Mouse (Mus musculus): ENCODE results near the gene Shisa7. TPM values are rescaled to one million over a fixed set of nuclear protein-coding genes. Genes with fewer than 3 reads are reported as not detected.
"Not testable (repeated sequence)": the region's sequence is repeated elsewhere in the genome, so short reads cannot be mapped to it uniquely, and the experiment has no call there.

The Shisa7 gene
- polyA plus RNA-seq, 1 experiment from 2014 or later = 1.1 TPM

GRCm38 (mm10) chr7:4837639-4838038 lies 6.9 kb downstream of the Shisa7 start:
- H3K36me3 ChIP-seq (ENCODE audit: control insufficient read depth, insufficient read depth, low read length) = no peaks in the 10 kb centered on the region
- H3K27ac ChIP-seq (ENCODE audit: low read depth, low read length) = no peak overlapping the region
- H3K9ac ChIP-seq (ENCODE audit: low read depth, low read length) = no peak overlapping the region
- H3K4me2 ChIP-seq (replicated peaks; ENCODE audit: low read depth, low read length) = no peak overlapping the region
- H3K4me3 ChIP-seq (ENCODE audit: low read length) = no peak overlapping the region
- 18% methylated on average over 1 of the region's 1 CpGs for WGBS
- H3K27me3 ChIP-seq (ENCODE audit: control insufficient read depth, insufficient read depth, low read length) = peaks cover 50% of the 10 kb centered on the region
- ATAC-seq (ENCODE audit: low FRiP score, low TSS enrichment) = no peak
- no peaks in the 10 kb centered on the region for H3K9me3 ChIP-seq (ENCODE audit: control insufficient read depth, low read length)
- 0 out of 2 replicates have a peak, but pooled peaks cover 8% of the 10 kb centered on the region for H3K4me1 ChIP-seq (ENCODE audit: control insufficient read depth, insufficient read depth, low read length)

- no peaks in the 10 kb centered on the region for H3K9me3 ChIP-seq (ENCODE audit: control insufficient read depth, low read length)
- H3K9ac ChIP-seq (ENCODE audit: low read depth, low read length) = peak overlapping the region; percentile 58
- peak; percentile 93 for ATAC-seq (ENCODE audit: low FRiP score, low TSS enrichment)
- H3K4me3 ChIP-seq (ENCODE audit: low read length) = peak overlapping the region; percentile 50
- H3K4me1 ChIP-seq (ENCODE audit: control insufficient read depth, insufficient read depth, low read length) = 0 out of 2 replicates have a peak, but pooled peaks cover 6% of the 10 kb centered on the region
- H3K27ac ChIP-seq (ENCODE audit: low read depth, low read length) = peak overlapping the region; percentile 55; the same call in 1 of the 2 replicates
- H3K36me3 ChIP-seq (ENCODE audit: control insufficient read depth, insufficient read depth, low read length) = no peaks in the 10 kb centered on the region
- H3K4me2 ChIP-seq (replicated peaks; ENCODE audit: low read depth, low read length) = peak overlapping the region; percentile 79
- WGBS = under 1% methylated on average over 50 of the region's 51 CpGs
- peaks cover 41% of the 10 kb centered on the region for H3K27me3 ChIP-seq (ENCODE audit: control insufficient read depth, insufficient read depth, low read length)
Observed at GRCm38 (mm10) chr7:4836351-4836792, 8.1 kb downstream of the Shisa7 start.

GRCm38 (mm10) chr7:4835631-4836327 lies 8.7 kb downstream of the Shisa7 start:
- peak; percentile 17; the same call in 1 of the 2 replicates for ATAC-seq (ENCODE audit: low FRiP score, low TSS enrichment)
- Histone ChIP-seq H3K27ac (ENCODE audit: low read depth, low read length) (no peak overlapping the region), H3K4me3 (ENCODE audit: low read length) (peak overlapping the region; percentile 50), H3K4me1 (ENCODE audit: control insufficient read depth, insufficient read depth, low read length) (0 out of 2 replicates have a peak, but pooled peaks cover 6% of the 10 kb centered on the region), H3K4me2 (replicated peaks; ENCODE audit: low read depth, low read length) (peak overlapping the region; percentile 79), H3K27me3 (ENCODE audit: control insufficient read depth, insufficient read depth, low read length) (peaks cover 46% of the 10 kb centered on the region), H3K36me3 (ENCODE audit: control insufficient read depth, insufficient read depth, low read length) (no peaks in the 10 kb centered on the region), H3K9ac (ENCODE audit: low read depth, low read length) (peak overlapping the region; percentile 58), H3K9me3 (ENCODE audit: control insufficient read depth, low read length) (no peaks in the 10 kb centered on the region)
- WGBS = 7% methylated on average over 32 of the region's 34 CpGs

GRCm38 (mm10) chr7:4830476-4830875 lies 14.0 kb downstream of the Shisa7 start:
- whole genome bisulfite sequencing = 7% methylated on average over 12 of the region's 12 CpGs
- ATAC-seq (ENCODE audit: low FRiP score, low TSS enrichment) = no peak

GRCm38 (mm10) chr7:4825365-4825764 lies 19.1 kb downstream of the Shisa7 start:
- no peak for ATAC-seq (ENCODE audit: low FRiP score, low TSS enrichment)
- WGBS = 46% methylated on average over 4 of the region's 4 CpGs
- Histone ChIP-seq H3K4me3 (ENCODE audit: low read length) (no peak overlapping the region), H3K4me1 (ENCODE audit: control insufficient read depth, insufficient read depth, low read length) (no peaks in the 10 kb centered on the region), H3K27ac (ENCODE audit: low read depth, low read length) (no peak overlapping the region), H3K27me3 (ENCODE audit: control insufficient read depth, insufficient read depth, low read length) (peaks cover 4% of the 10 kb centered on the region; the same call in 1 of the 2 replicates), H3K36me3 (ENCODE audit: control insufficient read depth, insufficient read depth, low read length) (no peaks in the 10 kb centered on the region), H3K9me3 (ENCODE audit: control insufficient read depth, low read length) (no peaks in the 10 kb centered on the region), H3K9ac (ENCODE audit: low read depth, low read length) (no peak overlapping the region), H3K4me2 (replicated peaks; ENCODE audit: low read depth, low read length) (no peak overlapping the region)

More at GRCm38 (mm10) chr7:4830476-4830875, 14.0 kb downstream of the Shisa7 start:
- no peak overlapping the region for H3K27ac ChIP-seq (ENCODE audit: low read depth, low read length)
- no peak overlapping the region for H3K4me3 ChIP-seq (ENCODE audit: low read length)
- no peak overlapping the region for H3K4me2 ChIP-seq (replicated peaks; ENCODE audit: low read depth, low read length)
- H3K9ac ChIP-seq (ENCODE audit: low read depth, low read length) = no peak overlapping the region
- peaks cover 24% of the 10 kb centered on the region for H3K27me3 ChIP-seq (ENCODE audit: control insufficient read depth, insufficient read depth, low read length)
- H3K9me3 ChIP-seq (ENCODE audit: control insufficient read depth, low read length) = no peaks in the 10 kb centered on the region
- H3K4me1 ChIP-seq (ENCODE audit: control insufficient read depth, insufficient read depth, low read length) = no peaks in the 10 kb centered on the region
- no peaks in the 10 kb centered on the region for H3K36me3 ChIP-seq (ENCODE audit: control insufficient read depth, insufficient read depth, low read length)

GRCm38 (mm10) chr7:4822162-4822907 lies 22.2 kb downstream of the Shisa7 start:
- peak overlapping the region; percentile 62 for H3K27ac ChIP-seq (ENCODE audit: low read depth, low read length)
- 58% methylated on average over 6 of the region's 6 CpGs for WGBS
- H3K4me1 ChIP-seq (ENCODE audit: control insufficient read depth, insufficient read depth, low read length) = no peaks in the 10 kb centered on the region
- H3K4me2 ChIP-seq (replicated peaks; ENCODE audit: low read depth, low read length) = no peak overlapping the region
- no peak overlapping the region for H3K4me3 ChIP-seq (ENCODE audit: low read length)
- H3K9ac ChIP-seq (ENCODE audit: low read depth, low read length) = no peak overlapping the region
- no peak for ATAC-seq (ENCODE audit: low FRiP score, low TSS enrichment)
- H3K9me3 ChIP-seq (ENCODE audit: control insufficient read depth, low read length) = no peaks in the 10 kb centered on the region
- H3K36me3 ChIP-seq (ENCODE audit: control insufficient read depth, insufficient read depth, low read length) = no peaks in the 10 kb centered on the region
- H3K27me3 ChIP-seq (ENCODE audit: control insufficient read depth, insufficient read depth, low read length) = no peaks in the 10 kb centered on the region

GRCm38 (mm10) chr7:4821690-4822089 lies 22.8 kb downstream of the Shisa7 start:
- Histone ChIP-seq H3K4me1 (ENCODE audit: control insufficient read depth, insufficient read depth, low read length) (no peaks in the 10 kb centered on the region), H3K4me3 (ENCODE audit: low read length) (no peak overlapping the region), H3K4me2 (replicated peaks; ENCODE audit: low read depth, low read length) (no peak overlapping the region), H3K36me3 (ENCODE audit: control insufficient read depth, insufficient read depth, low read length) (no peaks in the 10 kb centered on the region), H3K27ac (ENCODE audit: low read depth, low read length) (0 out of 2 replicates have a peak overlapping the region, but pooled peaks have one; percentile 42), H3K9ac (ENCODE audit: low read depth, low read length) (no peak overlapping the region), H3K9me3 (ENCODE audit: control insufficient read depth, low read length) (no peaks in the 10 kb centered on the region), H3K27me3 (ENCODE audit: control insufficient read depth, insufficient read depth, low read length) (no peaks in the 10 kb centered on the region)
- WGBS = 78% methylated on average over 4 of the region's 4 CpGs
- ATAC-seq (ENCODE audit: low FRiP score, low TSS enrichment) = no peak

- not testable (repeated sequence) for ATAC-seq (ENCODE audit: low FRiP score, low TSS enrichment); H3K9ac ChIP-seq (ENCODE audit: low read depth, low read length); H3K27me3 ChIP-seq (ENCODE audit: control insufficient read depth, insufficient read depth, low read length); H3K4me3 ChIP-seq (ENCODE audit: low read length); H3K36me3 ChIP-seq (ENCODE audit: control insufficient read depth, insufficient read depth, low read length); H3K4me1 ChIP-seq (ENCODE audit: control insufficient read depth, insufficient read depth, low read length); H3K27ac ChIP-seq (ENCODE audit: low read depth, low read length); H3K4me2 ChIP-seq (replicated peaks; ENCODE audit: low read depth, low read length); H3K9me3 ChIP-seq (ENCODE audit: control insufficient read depth, low read length)
- WGBS = 89% methylated on average over 7 of the region's 7 CpGs
Observed at GRCm38 (mm10) chr7:4820925-4821324, 23.6 kb downstream of the Shisa7 start.

- Histone ChIP-seq H3K9me3 (ENCODE audit: control insufficient read depth, low read length) (no peaks in the 10 kb centered on the region), H3K36me3 (ENCODE audit: control insufficient read depth, insufficient read depth, low read length) (no peaks in the 10 kb centered on the region), H3K4me1 (ENCODE audit: control insufficient read depth, insufficient read depth, low read length) (no peaks in the 10 kb centered on the region), H3K9ac (ENCODE audit: low read depth, low read length) (no peak overlapping the region), H3K4me2 (replicated peaks; ENCODE audit: low read depth, low read length) (no peak overlapping the region), H3K27me3 (ENCODE audit: control insufficient read depth, insufficient read depth, low read length) (no peaks in the 10 kb centered on the region), H3K27ac (ENCODE audit: low read depth, low read length) (no peak overlapping the region), H3K4me3 (ENCODE audit: low read length) (no peak overlapping the region)
- ATAC-seq (ENCODE audit: low FRiP score, low TSS enrichment) = no peak
Observed at GRCm38 (mm10) chr7:4816559-4816958, 27.9 kb downstream of the Shisa7 start.
